Mouse (Mus musculus) layer of hippocampus, postnatal 14 days (tissue): ENCODE results near the gene Als2cl. TPM values are rescaled to one million over a fixed set of nuclear protein-coding genes. Genes with fewer than 3 reads are reported as not detected.

Experiments used
- microRNA-seq, 2 experiments: library from miRNA; unstranded; fragments of <30 nt; microRNA quantifications; one replicate each; pipeline ENCODE4 v1.2.0; 2021
- total RNA-seq, 2 experiments: library from RNA; stranded (reverse); gene quantifications; 2 replicates each; pipeline ENCODE4 v1.2.3; 2021

Gene Als2cl
- total RNA-seq, 2 experiments from 2014 or later: 11.6 to 13.1 TPM

Small RNA genes within 50 kb of the gene (microRNA-seq; reads per million reads assigned to microRNA genes)
- gene Gm24269: 0 reads per million in 2 experiments

Other genes starting within 250 kb of the Als2cl start
- 1 to 10 TPM; 7.8 to 9.4 TPM for gene Nbeal2, start 225.7 kb upstream of the Als2cl start, total RNA-seq
- 10 to 100 TPM; 40.1 to 47.1 TPM for gene Ccdc12, start 223.4 kb upstream of the Als2cl start, total RNA-seq
- gene Myl3, start 138.0 kb upstream of the Als2cl start, total RNA-seq: not detected
- 1 to 10 TPM; 5.6 to 6.5 TPM for gene Pth1r, start 132.7 kb upstream of the Als2cl start, total RNA-seq
- gene Prss42, start 81.7 kb upstream of the Als2cl start, total RNA-seq: not detected
- not detected for gene Prss44, start 65.9 kb upstream of the Als2cl start, total RNA-seq
- under 1 TPM; 0.21 to 0.55 TPM for gene Prss43, start 53.2 kb upstream of the Als2cl start, total RNA-seq
- under 1 TPM; 0.31 to 0.65 TPM for gene Prss45, start 45.3 kb upstream of the Als2cl start, total RNA-seq
- gene Prss46, start 35.4 kb upstream of the Als2cl start, total RNA-seq: under 1 TPM in 1 of 2 experiments, not detected in 1; 0.31 TPM
- gene Prss50, start 21.9 kb upstream of the Als2cl start, total RNA-seq: under 1 TPM in 1 of 2 experiments, not detected in 1; 0.36 TPM
- 1 to 10 TPM; 1.8 to 2.0 TPM for gene Tmie, start 243 bp downstream of the Als2cl start, total RNA-seq
- not detected for gene Fam240a, start 37.0 kb downstream of the Als2cl start, total RNA-seq
- gene Tdgf1, start 66.3 kb downstream of the Als2cl start, total RNA-seq: under 1 TPM; 0.37 to 0.57 TPM
- 1 to 10 TPM; 2.0 to 2.6 TPM for gene Lrrc2, start 71.7 kb downstream of the Als2cl start, total RNA-seq
- under 1 TPM; 0.19 to 0.65 TPM for gene Rtp3, start 110.7 kb downstream of the Als2cl start, total RNA-seq
- under 1 TPM; 0.32 to 0.74 TPM for gene Ltf, start 139.4 kb downstream of the Als2cl start, total RNA-seq
- 1 to 10 TPM in 1 of 2 experiments, under 1 TPM in 1; 0.92 to 1.8 TPM for gene Ccrl2, start 177.6 kb downstream of the Als2cl start, total RNA-seq
- 10 to 100 TPM; 26.3 to 29.0 TPM for gene Lrrfip2, start 237.7 kb downstream of the Als2cl start, total RNA-seq